Mouse (Mus musculus): ENCODE data around the gene Tmem245.

DNA sequence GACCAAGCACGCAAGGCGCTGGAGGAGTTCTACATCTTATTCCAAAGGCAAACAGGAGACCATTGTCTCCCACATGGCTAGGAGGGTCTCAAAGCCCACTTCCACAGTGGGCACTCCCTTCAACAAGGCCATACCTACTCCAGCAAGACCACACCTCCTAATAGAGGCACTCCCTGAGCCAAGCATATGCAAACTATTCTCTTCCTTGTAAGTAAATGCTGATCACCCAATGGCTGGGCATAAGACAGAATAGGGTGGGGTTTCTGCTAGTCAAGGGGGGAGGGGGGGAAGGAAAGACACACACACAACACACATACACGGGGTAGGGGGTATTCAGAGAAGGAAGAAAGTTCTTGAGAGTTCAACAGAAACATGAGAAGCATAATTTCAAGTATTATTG is 53.0 kb downstream of the Tmem245 start:
- no peak for TF ChIP-seq POLR2A (IDR thresholded peaks at IDR 0.05; ENCODE audit: extremely low read depth, insufficient read depth, low read length)
- TF ChIP-seq CTCF (IDR thresholded peaks at IDR 0.05; ENCODE audit: low read depth, low read length): no peak

All from liver, adult 2 months (tissue).